Mouse (Mus musculus): ENCODE measurements at regions not wholly inside any gene's neighbourhood (a gene's known extent, or its start where the extent isn't known, plus 50 kb on each side); places are given as distances from the start of the nearest gene placed in this dataset.

- TF ChIP-seq POLR2AphosphoS5 (IDR thresholded peaks at IDR 0.05; ENCODE audit: borderline replicate concordance, low read depth, low read length) (no peak), CTCF (IDR thresholded peaks at IDR 0.05 in 2 of 3, conservative IDR thresholded peaks at IDR 0.05 in 1 of 3; ENCODE audit: control insufficient read depth in 1 of 3, insufficient read depth in 1 of 3, low read depth in 2 of 3, low read length in 3 of 3, poor library complexity in 1 of 3, severe bottlenecking in 1 of 3) (no peak), TCF12 (IDR thresholded peaks at IDR 0.05; ENCODE audit: low read depth, low read length) (no peak), MYB (IDR thresholded peaks at IDR 0.05; ENCODE audit: low read depth, low read length) (no peak), POLR2A (IDR thresholded peaks at IDR 0.05; ENCODE audit: control insufficient read depth in 1 of 2, insufficient read depth in 1 of 2, low read depth in 1 of 2, low read length in 2 of 2, poor library complexity in 1 of 2) (no peak), SMC3 (IDR thresholded peaks at IDR 0.05; ENCODE audit: low read depth, low read length) (no peak), POLR2AphosphoS2 (IDR thresholded peaks at IDR 0.05; ENCODE audit: low read length) (no peak)
Measured at GRCm38 (mm10) chr7:125000669-125001068, 443.8 kb upstream of the Kdm8 start.

Measured in MEL (cell line).